Mouse (Mus musculus): ENCODE data around the gene Rpl13a.

Gene Rpl13a

DNA sequence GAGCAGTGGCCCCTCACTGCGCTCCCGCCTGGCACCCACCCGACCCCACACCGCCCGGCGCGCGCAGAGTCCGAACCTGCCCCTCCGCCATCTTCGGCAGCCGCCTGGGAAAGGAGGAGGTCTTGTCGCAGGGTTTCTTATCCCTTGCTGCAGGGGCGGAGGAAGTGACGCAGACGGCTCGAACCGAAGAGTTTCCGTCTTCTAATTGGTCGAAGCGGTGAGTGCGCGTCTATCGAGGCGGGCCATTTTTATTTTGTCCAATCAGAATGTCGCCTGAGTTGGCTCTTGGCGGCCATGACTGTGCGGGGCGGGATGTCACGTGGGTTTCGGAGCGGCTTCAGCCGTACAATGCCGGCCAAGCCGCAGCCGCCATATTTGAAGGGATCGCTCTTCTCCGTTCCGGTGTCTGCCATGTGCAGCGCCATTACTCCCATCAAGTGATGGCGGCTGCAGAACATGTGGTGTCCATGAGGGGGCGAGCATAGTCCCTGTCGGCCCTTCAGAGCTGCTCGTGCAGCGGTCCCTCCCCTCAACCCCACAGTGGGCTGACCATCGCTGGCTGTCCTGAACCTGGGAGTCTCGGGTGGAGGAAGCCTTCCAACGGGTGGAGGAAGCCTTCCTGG is at the start of gene Rpl13a:
TSS of gene Rpl13a (minus strand) at position 138 of the 623 bp plus-strand sequence.
- peak; percentile 98 to 99 for DNase-seq

DNA sequence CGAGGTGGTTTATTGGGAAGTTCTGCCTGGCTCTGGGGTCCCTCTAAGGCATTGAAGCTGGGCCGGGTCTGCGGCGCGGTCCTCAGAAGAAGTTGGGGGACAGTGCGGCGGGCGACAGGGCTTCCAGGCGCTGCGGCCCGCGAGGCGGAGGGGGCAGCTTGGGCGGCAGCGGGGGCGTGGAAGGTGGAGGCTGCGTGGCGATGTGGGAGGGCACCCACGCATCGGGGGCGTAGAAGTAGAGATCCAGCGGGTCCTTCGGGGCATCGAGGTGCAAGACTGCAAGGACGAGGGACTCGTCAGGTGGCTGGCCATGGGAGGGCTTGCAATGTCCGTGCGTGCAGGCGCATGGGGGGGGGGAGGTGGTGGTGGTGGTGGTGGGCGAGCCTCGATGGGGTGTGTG is 47.8 kb upstream of the Rpl13a start:
- DNase-seq = no peak

DNA sequence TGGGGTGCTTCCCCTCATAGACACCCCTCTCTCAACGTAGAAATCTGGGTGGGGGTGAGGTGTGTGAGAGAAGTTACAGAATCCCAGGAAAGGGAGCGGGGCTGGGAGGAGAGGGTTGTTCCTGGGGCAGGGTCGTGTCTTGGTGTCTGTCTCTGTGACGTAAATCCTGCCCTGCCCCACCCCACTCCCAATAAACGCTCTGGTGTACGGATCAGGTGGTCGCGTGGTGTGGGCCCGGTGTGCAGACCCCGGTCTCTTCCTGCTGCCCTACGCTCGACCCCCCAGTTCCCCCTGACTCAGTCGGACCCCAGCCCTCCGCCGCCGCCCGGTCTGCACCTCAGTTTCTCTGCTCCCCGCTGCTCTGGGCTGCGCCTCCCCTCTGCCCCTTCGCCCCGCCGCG is 47.4 kb upstream of the Rpl13a start:
- no peak for DNase-seq

DNA sequence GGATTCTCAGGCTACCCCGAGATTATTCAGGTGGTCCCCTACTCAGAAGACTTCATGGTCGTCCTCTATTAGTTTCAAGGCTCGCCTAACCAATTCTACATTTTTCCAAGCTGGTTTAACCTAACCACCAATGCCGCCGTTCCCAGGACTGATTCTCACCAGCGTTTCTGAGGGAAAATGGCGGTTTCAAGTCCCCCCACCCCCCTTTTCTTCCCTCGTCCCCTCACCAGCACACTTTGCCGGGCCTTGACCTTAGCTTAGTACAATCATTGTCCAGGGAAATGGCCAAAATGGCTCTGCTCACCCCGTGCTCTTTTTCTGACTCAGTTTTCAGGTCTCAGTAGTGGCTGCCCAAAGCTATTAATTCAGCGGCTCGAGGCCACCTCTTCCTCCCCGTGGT is 46.8 kb upstream of the Rpl13a start:
- DNase-seq = no peak

DNA sequence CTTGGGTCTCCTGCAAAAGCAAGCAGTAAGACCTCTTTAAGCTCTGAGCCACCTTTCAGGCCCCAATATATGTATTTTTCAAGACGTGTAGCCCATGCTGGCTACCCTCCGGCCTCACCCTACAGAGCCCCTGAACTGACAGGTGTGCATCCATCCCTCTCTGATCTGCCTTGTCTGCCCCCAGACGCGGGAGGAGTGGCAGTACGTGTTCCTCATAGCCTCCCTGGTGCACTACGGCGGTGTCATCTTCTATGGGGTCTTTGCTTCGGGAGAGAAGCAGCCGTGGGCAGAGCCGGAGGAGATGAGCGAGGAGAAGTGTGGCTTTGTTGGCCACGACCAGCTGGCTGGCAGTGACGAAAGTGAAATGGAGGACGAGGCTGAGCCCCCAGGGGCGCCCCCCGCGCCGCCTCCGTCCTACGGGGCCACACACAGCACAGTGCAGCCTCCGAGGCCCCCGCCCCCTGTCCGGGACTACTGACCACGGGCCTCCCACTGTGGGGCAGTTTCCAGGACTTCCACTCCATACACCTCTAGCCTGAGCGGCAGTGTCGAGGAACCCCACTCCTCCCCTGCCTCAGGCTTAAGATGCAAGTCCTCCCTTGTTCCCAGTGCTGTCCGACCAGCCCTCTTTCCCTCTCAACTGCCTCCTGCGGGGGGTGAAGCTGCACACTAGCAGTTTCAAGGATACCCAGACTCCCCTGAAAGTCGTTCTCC is 46.2 kb upstream of the Rpl13a start:
- DNase-seq = no peak

DNA sequence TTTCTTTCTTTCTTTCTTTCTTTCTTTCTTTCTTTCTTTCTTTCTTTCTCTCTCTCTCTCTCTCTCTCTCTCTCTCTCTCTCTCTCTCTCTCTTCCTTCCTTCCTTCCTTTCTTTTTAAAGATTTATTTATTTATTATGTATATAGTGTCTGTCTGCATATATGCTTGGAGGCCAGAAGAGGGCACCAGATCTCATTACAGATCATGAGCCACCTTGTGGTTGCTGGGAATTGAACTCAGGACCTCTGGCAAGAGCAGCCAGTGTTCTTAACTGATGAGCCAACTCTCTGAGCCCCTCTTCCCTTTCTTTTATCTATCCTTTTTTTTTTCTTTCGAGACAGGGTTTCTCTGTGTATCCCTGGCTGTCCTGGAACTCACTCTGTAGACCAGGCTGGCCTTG is 45.2 kb upstream of the Rpl13a start:
- peak in 1 of 2 experiments; percentile 24 for DNase-seq

DNA sequence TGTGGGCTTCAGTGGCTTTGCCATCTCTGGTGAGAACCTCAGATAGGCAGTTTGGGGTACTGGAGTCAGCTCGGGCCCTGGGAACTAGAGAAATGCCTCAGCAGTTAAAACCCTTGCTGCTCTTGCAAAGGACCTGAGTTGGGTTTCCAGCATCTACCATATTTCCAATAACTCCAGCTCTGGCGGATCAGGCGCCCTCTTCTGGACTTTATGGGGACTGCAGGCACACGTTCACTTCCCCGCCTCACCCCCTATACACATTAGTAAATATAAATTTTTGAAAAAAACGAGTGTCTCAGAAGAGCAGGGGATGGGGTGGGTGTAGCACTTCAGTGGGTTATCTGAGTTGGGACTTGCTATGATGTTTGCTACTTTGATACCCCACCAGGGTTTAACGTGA is 44.4 kb upstream of the Rpl13a start:
- DNase-seq = peak in 1 of 2 experiments; percentile 50

DNA sequence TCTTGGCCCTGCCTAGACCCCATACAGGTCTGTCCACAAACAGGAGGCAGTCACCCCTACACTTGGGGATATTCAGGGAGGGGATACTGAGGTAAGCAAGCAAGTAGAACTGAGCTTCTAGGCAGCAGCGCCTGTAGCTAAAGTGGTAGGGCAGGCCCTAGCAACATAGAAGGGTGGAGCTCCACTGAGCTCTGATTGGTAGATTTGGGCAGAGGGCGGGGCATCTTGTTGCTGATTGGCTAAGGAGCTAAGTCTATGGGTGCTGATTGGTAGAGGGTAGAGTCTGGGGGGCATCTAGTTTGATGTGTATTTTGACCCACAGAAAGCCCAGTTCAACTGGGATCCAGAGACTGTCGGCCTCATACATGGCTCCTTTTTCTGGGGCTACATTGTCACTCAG is 40.9 kb upstream of the Rpl13a start:
- DNase-seq = no peak

DNA sequence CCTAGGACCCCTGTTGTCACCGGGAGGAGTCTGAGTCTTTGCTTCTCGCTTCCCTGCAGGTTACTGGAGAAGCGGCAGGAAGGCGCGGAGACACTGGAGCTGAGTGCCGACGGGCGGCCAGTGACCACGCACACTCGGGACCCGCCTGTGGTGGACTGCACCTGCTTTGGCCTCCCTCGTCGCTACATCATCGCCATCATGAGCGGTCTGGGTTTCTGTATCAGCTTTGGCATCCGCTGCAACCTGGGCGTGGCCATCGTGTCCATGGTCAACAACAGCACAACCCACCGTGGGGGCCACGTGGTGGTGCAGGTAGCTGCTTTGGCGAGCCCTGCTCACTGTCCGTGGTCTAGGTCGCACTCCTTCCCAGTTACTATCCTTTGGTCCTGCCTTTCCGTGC is 40.1 kb upstream of the Rpl13a start:
- DNase-seq = no peak

DNA sequence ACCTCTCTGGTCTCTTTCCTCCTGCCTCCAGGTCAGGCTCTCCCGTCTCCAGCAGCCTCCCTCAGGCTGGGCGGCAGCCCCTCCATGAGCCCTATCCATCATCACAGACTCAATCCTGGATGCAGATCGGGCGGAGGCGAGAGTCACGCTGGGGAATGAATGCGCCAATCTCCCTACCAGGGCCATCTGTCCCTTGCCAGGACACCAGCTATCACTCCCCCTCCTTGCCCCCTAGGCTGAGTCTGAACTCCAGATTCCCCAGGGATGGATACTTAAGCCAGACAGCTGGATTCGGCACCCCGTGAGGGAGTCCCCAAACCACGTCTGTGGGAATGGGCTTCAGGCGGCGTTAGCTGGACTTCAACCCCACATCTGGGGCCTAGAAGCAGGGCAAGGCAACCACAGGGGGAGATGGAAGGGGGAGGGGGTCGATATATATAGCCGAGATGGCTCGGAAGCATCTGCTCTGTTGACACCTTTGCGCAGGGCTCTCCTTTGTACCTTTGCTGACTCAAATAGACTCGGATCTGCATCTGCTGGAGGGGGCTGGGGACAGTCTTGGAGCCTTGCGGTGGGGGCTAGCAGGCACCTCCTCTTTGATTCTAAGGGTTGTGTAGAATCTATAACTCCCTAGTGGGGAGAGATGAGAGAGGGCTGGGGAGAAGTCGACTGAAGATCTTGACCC is 39.3 kb upstream of the Rpl13a start:
- DNase-seq = no peak

DNA sequence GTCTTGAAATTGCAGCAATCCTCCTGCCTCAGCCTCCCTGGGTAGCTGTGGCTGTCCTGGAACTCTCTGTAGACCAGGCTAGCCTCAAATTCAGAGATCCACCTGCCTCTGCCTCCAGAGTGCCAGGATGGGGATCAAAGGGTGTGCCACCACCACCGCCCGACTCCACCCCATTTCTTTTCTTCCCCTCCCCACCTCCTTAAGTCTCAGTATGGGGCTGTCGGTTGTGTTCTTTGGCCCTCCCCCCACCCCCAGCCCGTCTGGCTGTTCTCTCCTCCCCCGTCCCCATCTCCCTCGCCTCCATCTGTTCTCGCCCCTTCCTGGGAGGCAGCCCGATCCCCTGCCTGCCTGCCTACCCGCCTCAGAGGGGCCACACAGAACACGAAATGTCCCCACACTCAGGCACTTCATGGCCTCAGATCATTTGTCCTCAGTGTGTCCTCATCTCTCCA is 38.4 kb upstream of the Rpl13a start:
- no peak for DNase-seq

DNA sequence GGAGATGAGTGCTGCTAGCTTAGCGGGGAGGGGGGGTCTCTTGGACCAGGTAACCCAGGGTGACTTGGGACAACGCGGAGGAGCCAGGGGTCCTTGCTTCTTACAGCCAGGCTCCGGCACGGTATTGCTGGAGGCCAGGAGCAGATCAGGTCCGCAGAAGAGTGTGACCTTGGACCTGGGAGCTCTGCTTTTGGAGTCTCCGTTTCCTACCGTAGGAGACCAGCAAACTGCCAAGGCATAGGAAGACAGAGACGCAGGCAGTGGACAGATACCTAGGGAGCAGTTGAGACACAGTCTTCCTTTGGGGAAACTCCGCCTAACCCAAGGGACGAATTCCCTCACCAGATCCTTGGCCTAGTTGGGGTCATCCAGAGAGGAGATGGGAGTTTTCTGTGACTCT is 37.1 kb upstream of the Rpl13a start:
- DNase-seq = no peak

DNA sequence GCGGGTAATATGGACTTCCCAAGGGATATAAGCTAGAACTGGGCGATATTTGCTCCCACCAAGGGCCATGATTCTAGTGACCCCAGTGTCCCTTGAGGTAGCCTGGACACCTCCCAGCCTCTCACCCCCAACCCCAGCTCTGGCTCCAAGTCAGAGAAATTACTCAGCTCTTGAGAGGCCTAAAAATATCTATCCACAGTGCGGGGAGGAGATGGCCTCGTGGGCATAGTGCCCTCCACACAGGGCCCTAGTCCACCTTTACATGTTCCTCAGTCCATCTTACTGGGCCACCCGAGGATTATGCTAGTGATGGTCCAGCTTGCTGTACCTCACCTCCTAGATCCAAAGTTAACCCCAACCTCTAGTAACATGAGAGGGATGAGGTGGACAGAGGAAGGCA is 36.3 kb upstream of the Rpl13a start:
- DNase-seq = no peak

DNA sequence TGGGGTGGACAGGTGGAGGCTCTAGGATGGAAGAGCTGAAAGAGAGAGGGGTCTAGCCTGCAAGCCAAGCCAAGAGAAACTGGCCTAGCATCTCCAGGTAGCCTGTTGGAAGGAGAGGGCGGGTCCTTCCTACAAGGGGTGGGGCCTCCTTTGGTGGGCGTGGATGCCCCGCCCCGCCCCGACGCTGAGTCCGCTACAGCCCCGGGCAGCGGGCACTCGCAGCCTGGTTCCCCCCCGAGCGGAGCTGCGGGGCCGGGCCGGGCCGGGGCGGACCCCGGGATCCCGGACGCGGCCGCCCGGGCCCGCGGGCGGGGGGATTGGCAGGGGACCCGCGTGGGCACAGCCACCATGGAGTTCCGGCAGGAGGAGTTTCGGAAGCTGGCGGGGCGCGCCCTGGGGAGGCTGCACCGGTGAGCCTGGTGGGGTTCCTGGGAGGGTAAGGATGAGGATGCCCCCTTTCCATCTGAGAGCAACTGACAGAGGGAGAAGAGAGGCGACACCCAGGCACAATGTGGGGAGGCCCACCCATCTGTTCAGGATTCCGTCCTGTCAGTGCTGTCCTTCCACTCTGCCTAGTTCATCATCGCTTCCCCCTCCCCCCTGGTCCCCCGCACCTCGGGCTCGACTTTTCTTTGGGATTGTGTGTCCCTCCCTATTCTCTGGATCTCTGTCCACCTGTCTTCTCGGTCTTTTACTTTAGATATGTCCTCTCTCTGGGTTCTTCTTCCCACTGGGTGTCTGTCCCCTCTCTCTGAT is 35.4 kb upstream of the Rpl13a start, which contains the start of gene Slc17a7:
TSS of gene Slc17a7 (plus strand) at position 215 of the 756 bp plus-strand sequence.
- DNase-seq = peak; percentile 34 to 71

DNA sequence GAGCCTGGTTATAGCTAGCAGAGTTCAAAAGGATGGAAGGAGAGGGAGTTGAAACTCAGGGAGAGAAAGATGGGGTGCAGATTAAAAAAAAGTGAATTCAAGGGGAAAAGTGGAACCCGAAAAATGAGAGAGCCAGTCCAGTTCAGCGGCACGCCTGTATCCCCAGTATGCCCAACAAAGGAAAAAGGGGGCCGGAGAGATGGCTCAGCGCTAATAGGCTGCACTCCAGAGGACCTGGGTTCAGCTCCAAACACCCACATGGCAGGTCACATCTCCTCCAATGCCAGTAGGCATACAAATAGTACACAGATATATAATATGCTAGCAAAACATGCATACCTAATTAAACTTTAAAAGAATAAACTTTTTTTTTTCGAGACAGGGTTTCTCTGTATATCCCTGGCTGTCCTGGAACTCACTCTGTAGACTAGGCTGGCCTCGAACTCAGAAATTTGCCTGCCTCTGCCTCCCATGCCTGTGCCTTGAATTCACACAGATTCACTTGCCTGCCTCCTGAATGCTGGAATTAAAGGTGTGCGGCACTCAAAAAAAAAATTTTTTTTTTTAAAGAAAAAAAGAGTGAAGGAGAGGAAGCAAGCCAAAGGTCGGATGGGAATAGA is 34.5 kb upstream of the Rpl13a start:
- no peak for DNase-seq

DNA sequence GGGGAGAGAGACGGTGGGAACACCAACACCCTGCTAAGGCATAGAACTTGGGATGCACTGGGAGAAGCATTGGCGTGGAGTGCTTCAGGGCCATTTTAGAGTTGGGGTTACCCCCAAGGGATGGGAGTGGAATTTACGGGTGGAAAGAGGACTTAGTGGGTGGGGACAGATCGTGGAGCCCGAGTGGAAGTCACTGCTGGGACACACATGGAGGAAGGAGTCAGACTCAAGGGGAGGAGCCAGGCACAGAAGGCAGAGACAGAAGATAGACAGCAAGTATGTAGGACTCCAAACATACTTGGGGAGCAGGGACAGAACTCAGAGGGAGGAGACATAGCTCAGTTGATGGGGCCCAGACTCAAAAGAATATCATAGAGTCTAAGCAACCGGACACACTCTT is 34.0 kb upstream of the Rpl13a start:
- no peak for DNase-seq

DNA sequence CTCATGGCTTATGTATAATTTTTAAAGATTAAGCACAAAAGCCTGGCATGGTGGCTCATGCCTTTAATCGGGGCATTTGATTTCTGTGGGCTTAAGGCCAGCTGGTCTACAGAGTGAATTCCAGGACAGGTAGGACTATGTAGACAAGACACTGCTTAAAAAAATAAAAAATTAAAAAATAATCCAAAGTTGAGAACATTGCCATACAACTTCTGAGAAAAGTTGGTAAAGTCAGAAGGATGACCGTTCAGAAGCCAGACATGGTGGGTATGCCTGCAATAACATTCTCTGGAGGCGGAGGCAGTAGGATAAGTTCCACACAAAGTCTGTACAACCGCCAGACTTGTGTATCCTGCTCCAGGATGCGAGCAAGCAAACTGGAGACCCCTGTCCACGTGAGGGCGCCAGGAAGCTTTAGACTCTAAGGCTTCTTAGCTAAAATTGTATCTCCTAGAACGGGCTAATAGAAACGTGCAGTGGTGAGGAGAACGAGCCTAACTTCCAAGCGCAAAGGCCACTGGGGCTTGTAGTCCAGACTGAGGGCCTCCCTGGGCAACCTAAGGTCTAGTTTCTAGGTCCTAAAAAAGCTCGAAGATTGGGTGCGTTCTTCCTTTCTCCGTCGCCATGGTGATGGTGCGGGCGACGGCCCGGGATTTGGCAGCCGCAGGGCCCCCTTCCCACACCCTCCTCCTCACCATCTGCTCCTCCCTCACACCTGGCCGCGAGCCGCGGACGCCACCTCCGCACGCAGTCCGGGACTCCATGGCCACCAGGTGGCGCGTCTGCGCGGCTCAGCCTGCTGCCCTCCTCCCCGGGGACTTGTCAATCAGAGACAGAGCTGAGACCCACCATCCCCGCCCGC is 33.3 kb upstream of the Rpl13a start:
- peak; percentile 90 to 95 for DNase-seq

DNA sequence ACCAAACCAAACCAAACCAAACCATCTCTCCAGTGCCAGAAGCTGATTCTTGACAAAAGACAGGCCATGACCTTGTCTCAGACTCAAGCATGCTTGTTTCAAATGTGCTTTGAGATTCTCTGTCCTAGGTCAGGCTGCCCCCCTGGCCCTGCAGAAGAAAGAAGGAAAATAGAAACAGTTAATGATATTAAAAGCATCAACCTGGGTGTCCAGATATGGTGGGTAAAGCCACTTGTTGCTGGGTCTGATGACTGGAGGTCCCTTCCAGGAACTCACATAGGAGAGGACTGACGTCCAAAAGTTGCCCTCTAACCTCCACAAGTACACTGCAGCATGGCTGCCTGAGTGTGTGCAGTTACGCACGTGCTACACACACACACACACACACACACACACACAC is 32.3 kb upstream of the Rpl13a start:
- no peak for DNase-seq

DNA sequence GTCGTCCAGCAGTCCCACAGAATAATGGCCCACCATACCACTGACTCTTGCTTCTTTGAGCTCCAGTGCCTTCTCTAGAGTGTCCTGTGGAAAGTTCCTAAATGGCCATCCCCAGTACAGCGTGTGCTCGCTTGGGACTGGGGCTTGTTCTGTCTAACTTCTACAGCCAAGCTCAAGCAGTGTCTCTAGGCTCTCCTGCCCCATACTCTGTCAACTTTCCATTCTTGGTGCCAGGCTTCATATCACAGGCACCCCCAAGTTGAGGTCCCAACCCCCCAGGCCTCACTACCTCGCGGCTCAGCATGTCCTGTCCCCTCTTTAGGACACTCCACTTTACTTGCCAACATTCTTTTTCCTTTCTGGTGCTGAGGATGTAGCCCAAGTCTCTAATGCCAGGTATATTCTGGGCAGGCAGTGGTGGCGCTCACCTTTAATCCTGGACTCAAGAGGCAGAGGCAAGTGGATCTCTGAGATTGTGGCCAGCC is 31.8 kb upstream of the Rpl13a start:
- no peak for DNase-seq

DNA sequence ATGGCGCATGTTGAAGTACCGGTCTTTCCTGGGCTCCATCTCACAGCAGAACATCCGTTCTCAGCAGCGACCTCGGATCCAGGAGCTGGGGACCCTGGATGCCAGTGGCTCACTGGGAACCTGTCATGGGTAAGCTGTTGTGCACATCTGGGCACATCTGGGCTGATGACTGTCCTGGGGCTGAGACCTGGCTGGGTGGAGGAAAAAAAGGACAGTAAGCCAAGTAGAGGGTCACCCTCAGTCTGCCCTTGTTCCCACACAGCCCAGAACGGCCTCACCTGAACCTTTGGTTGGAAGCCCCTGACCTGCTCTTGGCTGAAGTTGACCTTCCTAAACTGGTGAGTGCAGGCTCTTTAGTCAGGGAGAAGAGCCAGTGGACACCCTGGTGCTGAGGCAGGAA is 30.4 kb upstream of the Rpl13a start:
- DNase-seq = no peak

DNA sequence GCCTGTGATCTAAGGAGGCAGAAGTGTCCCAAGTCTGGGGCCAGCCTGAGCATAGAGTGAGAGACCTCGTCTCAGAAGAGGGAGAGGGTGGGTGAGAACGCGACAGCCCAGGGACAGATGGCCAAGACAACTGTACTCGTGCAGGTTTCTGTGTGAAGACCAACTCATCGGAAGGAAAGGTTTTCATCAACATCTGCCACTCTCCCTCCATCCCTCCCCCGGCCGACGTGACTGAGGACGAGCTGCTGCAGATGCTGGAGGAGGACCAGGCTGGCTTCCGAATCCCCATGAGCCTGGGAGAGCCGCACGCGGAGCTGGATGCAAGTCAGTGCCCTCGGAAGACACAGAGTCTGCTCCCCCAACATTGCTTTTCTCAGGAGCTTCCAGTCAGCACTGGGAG is 28.9 kb upstream of the Rpl13a start:
- no peak for DNase-seq

DNA sequence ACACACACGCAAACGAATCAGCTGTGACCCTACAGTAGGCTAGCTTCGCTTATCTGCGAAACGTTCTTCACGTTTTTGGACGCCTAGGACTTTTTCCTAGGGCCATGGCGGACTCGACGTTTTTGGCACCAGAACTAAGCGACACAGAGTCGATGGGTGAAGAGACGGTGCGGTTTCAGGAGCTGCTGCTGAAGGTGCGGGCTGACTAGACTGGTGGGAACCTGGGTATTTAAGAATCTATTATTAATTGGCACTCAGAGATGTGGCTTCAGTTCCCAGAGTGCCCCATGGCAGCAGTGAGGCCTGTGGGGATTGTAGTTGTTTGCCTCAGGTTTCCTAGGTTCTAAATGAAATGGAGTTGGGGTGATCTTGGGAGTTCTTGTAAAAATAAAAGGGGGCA is 27.6 kb upstream of the Rpl13a start:
- no peak for DNase-seq

Data from kidney, postnatal 36 days (tissue).